Mouse (Mus musculus): Measurements from ENCODE around the gene Sertm1. TPM values are rescaled to one million over a fixed set of nuclear protein-coding genes. Genes with fewer than 3 reads are reported as not detected.

Sertm1 gene
- total RNA-seq (2023), result not detected in 4 replicates

DNA sequence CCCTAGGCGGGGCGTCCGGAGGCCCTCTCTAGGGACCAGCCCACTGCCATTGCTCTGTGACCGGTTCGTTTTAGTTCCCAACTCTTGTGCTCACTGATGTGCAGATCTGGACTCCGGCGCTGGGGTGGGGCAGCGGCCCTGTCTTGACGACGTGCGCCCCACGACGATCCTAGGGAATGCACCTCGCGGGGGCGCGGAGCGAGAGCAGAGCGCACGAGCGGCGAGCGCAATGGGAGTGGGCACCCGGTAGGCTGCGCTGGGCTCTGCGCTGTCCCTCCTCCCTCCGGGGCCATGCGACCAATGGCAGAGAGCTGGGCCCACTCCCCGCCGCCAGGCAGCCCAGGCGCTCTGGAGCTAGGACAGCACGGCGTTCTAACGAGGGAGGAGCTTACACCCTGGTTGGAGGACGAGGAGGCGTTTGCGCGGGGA, at the start of gene Sertm1:
TSS of gene Sertm1 (minus strand) at position 245 of the 429 bp plus-strand sequence.

Other genes starting within 250 kb of the Sertm1 start
- gene Supt20, start 223.1 kb downstream of the Sertm1 start, total RNA-seq (2023), result 155 to 175 TPM (median 170 TPM) in 4 replicates
- gene Gm21958, start 201.5 kb downstream of the Sertm1 start, total RNA-seq (2023), result 1.0 TPM in 1 of 4 replicates, not detected in the others
- gene Exosc8, start 180.5 kb downstream of the Sertm1 start, total RNA-seq (2023), result 67.4 to 82.2 TPM (median 74.3 TPM) in 4 replicates
- gene Alg5, start 180.3 kb downstream of the Sertm1 start, total RNA-seq (2023), result 16.3 to 22.3 TPM (median 21.3 TPM) in 4 replicates
- gene Smad9, start 160.3 kb downstream of the Sertm1 start, total RNA-seq (2023), result 0.09 to 0.12 TPM in 2 of 4 replicates, not detected in the others
- gene Rfxap, start 108.1 kb downstream of the Sertm1 start, total RNA-seq (2023), result 23.5 to 34.4 TPM (median 29.1 TPM) in 4 replicates
- gene Ccna1, start 139.6 kb upstream of the Sertm1 start, total RNA-seq (2023), result not detected in 4 replicates
- gene Spg20, start 196.2 kb upstream of the Sertm1 start, total RNA-seq (2023), result 10.1 to 19.8 TPM (median 15.3 TPM) in 4 replicates
- not detected in 4 replicates for gene Ccdc169, start 221.5 kb upstream of the Sertm1 start, total RNA-seq (2023)